Mouse (Mus musculus): ENCODE data around the gene Nup93. TPM values are rescaled to one million over a fixed set of nuclear protein-coding genes. Genes with fewer than 3 reads are reported as not detected.

The Nup93 gene
- polyA plus RNA-seq, 1 experiment from 2014 or later, result 74.9 TPM

GRCm38 (mm10) chr8:94333345-94333744 lies 119.0 kb downstream of the Nup93 start:
- H3K4me1 ChIP-seq (replicated peaks), result no peaks in the 10 kb centered on the region
- WGBS, result 48% methylated on average over 5 of the region's 5 CpGs
- H3K9me3 ChIP-seq, result no peaks in the 10 kb centered on the region
- H3K27ac ChIP-seq, result no peak overlapping the region
- no peaks in the 10 kb centered on the region for H3K36me3 ChIP-seq
- no peaks in the 10 kb centered on the region for H3K27me3 ChIP-seq (replicated peaks)
- H3K4me2 ChIP-seq (replicated peaks), result no peak overlapping the region
- ATAC-seq, result no peak
- no peak overlapping the region for H3K4me3 ChIP-seq (replicated peaks)
- H3K9ac ChIP-seq, result no peak overlapping the region

DNA sequence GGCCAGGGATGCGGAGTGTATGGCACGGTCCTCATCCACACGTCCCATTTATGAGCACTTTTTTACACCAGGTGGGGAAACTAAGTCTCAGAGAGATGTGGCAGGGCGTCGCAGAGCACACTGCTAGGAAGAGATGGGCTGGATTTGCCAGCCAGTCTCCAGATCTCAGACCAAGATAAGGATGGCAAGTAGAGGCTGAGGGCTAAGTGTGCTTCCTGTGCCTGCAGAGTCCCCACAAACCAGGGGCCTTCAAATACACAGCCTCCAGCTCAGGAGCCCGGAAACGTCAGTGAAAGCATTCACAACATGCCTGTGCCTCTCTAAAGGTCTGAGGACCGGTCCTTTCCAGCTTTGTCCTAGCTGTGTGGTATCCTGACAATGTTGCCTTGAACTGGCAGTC lies 123.2 kb downstream of the Nup93 start:
- Histone ChIP-seq H3K36me3 (no peaks in the 10 kb centered on the region), H3K9me3 (no peaks in the 10 kb centered on the region), H3K27me3 (replicated peaks) (no peaks in the 10 kb centered on the region), H3K4me2 (replicated peaks) (no peak overlapping the region), H3K9ac (no peak overlapping the region), H3K4me1 (replicated peaks) (no peaks in the 10 kb centered on the region), H3K27ac (no peak overlapping the region), H3K4me3 (replicated peaks) (no peak overlapping the region)
- no peak for ATAC-seq
- WGBS, result 84% methylated on average over 8 of the region's 8 CpGs

- Histone ChIP-seq H3K9me3 (no peaks in the 10 kb centered on the region), H3K4me3 (replicated peaks) (no peak overlapping the region), H3K27ac (no peak overlapping the region), H3K36me3 (no peaks in the 10 kb centered on the region), H3K4me1 (replicated peaks) (no peaks in the 10 kb centered on the region), H3K9ac (no peak overlapping the region), H3K27me3 (replicated peaks) (no peaks in the 10 kb centered on the region), H3K4me2 (replicated peaks) (no peak overlapping the region)
- 75% methylated on average over 7 of the region's 7 CpGs for WGBS
- no peak for ATAC-seq
Observed at GRCm38 (mm10) chr8:94340796-94341195, 126.4 kb downstream of the Nup93 start.

DNA sequence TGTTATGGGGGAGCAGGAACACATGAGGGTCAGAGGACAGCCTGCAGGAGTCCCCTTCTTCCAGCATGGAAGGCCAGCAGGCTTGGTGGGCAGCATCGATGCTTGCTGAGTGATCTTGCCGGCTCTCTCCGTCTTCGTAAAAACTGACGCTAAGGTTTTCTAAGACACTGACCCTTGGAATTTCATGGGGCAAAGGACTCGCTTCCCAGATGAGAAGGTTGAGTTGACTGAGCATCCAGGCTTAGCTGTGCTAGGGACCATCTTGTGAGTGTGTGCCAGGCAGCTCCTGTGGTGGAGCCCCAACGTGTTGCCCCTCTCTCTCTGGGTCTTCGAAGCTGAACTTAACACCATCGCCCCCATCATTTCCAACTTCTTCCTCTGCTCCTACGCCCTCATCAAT lies 128.3 kb downstream of the Nup93 start:
- ATAC-seq, result no peak
- WGBS, result 87% methylated on average over 10 of the region's 10 CpGs

DNA sequence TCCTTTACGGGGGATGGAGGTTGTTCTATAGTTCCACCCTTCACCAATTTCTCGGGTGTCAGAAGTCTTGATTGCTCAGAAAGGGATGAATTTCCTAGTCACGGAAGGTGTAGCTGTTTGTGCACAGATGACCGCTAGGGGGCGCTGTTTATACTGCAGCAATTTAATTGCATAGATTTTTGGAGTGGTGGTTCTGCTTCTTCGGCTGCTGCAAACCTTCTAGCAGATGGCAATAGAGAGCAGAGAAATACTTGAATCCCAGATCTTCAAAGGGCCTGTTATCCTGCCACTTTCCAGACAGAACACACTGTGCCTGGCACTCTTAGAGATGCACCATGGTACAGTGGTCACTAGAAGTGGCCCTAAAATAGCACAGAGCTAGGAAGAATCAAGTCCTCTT lies 128.9 kb downstream of the Nup93 start:
- Histone ChIP-seq H3K27ac (no peak overlapping the region), H3K4me2 (replicated peaks) (no peak overlapping the region), H3K9me3 (no peaks in the 10 kb centered on the region), H3K4me1 (replicated peaks) (no peaks in the 10 kb centered on the region), H3K36me3 (no peaks in the 10 kb centered on the region), H3K27me3 (replicated peaks) (no peaks in the 10 kb centered on the region), H3K4me3 (replicated peaks) (no peak overlapping the region), H3K9ac (no peak overlapping the region)
- ATAC-seq, result 0 out of 2 replicates have a peak, but pooled peaks have one; percentile 5
- WGBS, result 12% methylated on average over 6 of the region's 6 CpGs

More for the DNA sequence above, 128.3 kb downstream of the Nup93 start:
- Histone ChIP-seq H3K9ac (no peak overlapping the region), H3K27ac (no peak overlapping the region), H3K27me3 (replicated peaks) (no peaks in the 10 kb centered on the region), H3K36me3 (no peaks in the 10 kb centered on the region), H3K4me1 (replicated peaks) (no peaks in the 10 kb centered on the region), H3K9me3 (no peaks in the 10 kb centered on the region), H3K4me2 (replicated peaks) (no peak overlapping the region), H3K4me3 (replicated peaks) (no peak overlapping the region)

- 85% methylated on average over 11 of the region's 11 CpGs for WGBS
- no peak overlapping the region for H3K4me2 ChIP-seq (replicated peaks)
- H3K4me1 ChIP-seq (replicated peaks), result no peaks in the 10 kb centered on the region
- no peak overlapping the region for H3K4me3 ChIP-seq (replicated peaks)
- no peak overlapping the region for H3K27ac ChIP-seq
- no peak overlapping the region for H3K9ac ChIP-seq
- no peaks in the 10 kb centered on the region for H3K36me3 ChIP-seq
- no peak for ATAC-seq
- H3K27me3 ChIP-seq (replicated peaks), result no peaks in the 10 kb centered on the region
- no peaks in the 10 kb centered on the region for H3K9me3 ChIP-seq
Observed at GRCm38 (mm10) chr8:94343778-94344320, 129.5 kb downstream of the Nup93 start.

DNA sequence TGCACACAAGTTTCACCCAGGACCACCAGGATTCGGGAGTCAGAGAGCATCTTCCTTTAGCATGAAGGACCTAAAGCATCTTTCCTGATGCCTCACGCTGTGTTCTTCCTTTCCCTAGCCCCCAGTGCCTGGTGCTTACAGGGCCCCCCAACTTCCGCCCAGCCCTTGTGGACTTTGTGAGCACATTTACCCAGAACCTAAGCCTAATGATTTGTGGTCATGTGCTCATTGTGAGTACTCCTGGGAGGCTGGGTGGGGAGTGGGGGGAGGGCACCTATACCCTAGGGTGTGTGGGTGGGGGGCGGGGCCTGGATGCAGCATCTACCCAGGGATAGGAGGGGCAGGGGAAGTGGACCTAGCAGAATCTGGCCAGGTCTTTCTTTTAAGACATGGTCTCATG lies 131.3 kb downstream of the Nup93 start:
- Histone ChIP-seq H3K4me2 (replicated peaks) (no peak overlapping the region), H3K36me3 (no peaks in the 10 kb centered on the region), H3K27me3 (replicated peaks) (no peaks in the 10 kb centered on the region), H3K9ac (no peak overlapping the region), H3K27ac (no peak overlapping the region), H3K9me3 (no peaks in the 10 kb centered on the region), H3K4me1 (replicated peaks) (no peaks in the 10 kb centered on the region), H3K4me3 (replicated peaks) (no peak overlapping the region)
- WGBS, result 84% methylated on average over 4 of the region's 4 CpGs
- ATAC-seq, result peak; percentile 46; the same call in 1 of the 2 replicates

DNA sequence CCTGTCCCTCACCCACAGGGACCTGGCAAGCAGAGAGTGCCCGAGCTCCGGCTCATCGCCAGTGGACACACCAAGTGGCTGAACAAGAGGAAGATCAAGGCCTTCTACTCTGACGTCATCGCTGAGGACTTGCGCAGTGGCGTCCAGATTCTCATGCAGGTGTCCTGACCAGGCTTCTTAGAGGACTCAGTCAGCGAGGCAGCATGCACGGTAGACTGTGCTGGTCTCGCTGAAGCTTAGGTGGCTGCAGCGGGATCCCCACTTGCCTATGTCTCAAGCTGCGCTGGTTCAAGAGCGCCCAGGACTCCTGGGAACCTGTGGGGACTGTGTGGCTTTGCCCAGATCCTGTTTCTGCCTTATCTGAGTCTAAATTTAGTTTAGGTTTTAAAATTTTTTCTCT lies 131.9 kb downstream of the Nup93 start:
- Histone ChIP-seq H3K9ac (no peak overlapping the region), H3K4me1 (replicated peaks) (no peaks in the 10 kb centered on the region), H3K27me3 (replicated peaks) (no peaks in the 10 kb centered on the region), H3K9me3 (no peaks in the 10 kb centered on the region), H3K4me2 (replicated peaks) (no peak overlapping the region), H3K27ac (no peak overlapping the region), H3K36me3 (no peaks in the 10 kb centered on the region), H3K4me3 (replicated peaks) (no peak overlapping the region)
- ATAC-seq, result no peak
- WGBS, result 84% methylated on average over 13 of the region's 13 CpGs

- Histone ChIP-seq H3K9me3 (no peaks in the 10 kb centered on the region), H3K36me3 (no peaks in the 10 kb centered on the region), H3K9ac (no peak overlapping the region), H3K27me3 (replicated peaks) (no peaks in the 10 kb centered on the region), H3K4me2 (replicated peaks) (no peak overlapping the region), H3K4me3 (replicated peaks) (no peak overlapping the region), H3K4me1 (replicated peaks) (no peaks in the 10 kb centered on the region), H3K27ac (no peak overlapping the region)
- 61% methylated on average over 9 of the region's 9 CpGs for WGBS
- no peak for ATAC-seq
Observed at GRCm38 (mm10) chr8:94348425-94348824, 134.1 kb downstream of the Nup93 start.

GRCm38 (mm10) chr8:94354069-94354531 lies 139.7 kb downstream of the Nup93 start:
- H3K27ac ChIP-seq, result peak overlapping the region; percentile 61
- ATAC-seq, result peak; percentile 90
- H3K4me2 ChIP-seq (replicated peaks), result no peak overlapping the region

DNA sequence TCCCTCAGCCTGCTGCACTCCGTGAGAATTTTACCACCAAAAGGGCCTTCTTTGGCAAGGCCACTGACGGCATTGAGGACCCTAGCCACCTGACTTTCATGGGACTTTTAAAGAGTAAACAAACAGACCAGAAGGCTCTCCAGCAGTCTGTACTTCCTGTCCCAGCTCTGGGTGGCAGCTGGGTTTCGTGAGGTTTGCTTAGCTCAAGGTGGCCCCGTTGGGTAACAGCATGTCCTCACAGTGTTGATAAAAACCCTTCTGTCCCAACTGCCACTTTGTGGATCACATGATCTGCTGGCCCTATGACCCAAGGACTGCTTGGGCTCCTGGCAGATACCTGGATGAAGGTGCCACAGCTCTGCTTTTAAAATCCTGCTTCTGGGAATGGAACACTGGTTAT lies 140.2 kb downstream of the Nup93 start:
- Histone ChIP-seq H3K4me3 (replicated peaks) (no peak overlapping the region), H3K9ac (no peak overlapping the region), H3K36me3 (no peaks in the 10 kb centered on the region), H3K4me1 (replicated peaks) (0 out of 2 replicates have a peak, but pooled peaks cover 3% of the 10 kb centered on the region), H3K27ac (peak overlapping the region; percentile 61), H3K9me3 (no peaks in the 10 kb centered on the region), H3K4me2 (replicated peaks) (no peak overlapping the region), H3K27me3 (replicated peaks) (no peaks in the 10 kb centered on the region)
- peak; percentile 88 for ATAC-seq
- WGBS, result 45% methylated on average over 4 of the region's 4 CpGs

More at GRCm38 (mm10) chr8:94354069-94354531, 139.7 kb downstream of the Nup93 start:
- Histone ChIP-seq H3K27me3 (replicated peaks) (no peaks in the 10 kb centered on the region), H3K4me1 (replicated peaks) (0 out of 2 replicates have a peak, but pooled peaks cover 3% of the 10 kb centered on the region), H3K9me3 (no peaks in the 10 kb centered on the region), H3K4me3 (replicated peaks) (no peak overlapping the region), H3K36me3 (no peaks in the 10 kb centered on the region), H3K9ac (no peak overlapping the region)
- 53% methylated on average over 7 of the region's 7 CpGs for WGBS

DNA sequence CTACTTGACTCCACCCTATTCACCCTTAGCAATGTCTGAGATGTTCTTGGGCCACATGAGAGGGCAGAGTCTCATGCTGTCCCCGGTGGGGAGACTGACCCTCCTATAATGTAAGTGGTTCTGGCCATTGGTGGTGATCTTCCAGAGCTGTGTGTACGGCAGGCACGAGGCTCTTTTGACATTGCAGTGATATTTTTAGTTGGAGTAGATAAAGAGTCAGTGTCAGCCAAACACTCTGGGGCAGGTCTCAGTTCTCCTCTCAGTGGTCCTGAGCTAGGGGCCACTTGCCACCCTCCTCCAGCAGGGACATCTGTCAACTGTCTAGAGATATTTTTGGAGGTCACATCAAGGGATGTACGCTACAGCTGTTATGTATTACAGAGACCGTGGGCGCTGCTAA lies 142.9 kb downstream of the Nup93 start:
- Histone ChIP-seq H3K4me2 (replicated peaks) (no peak overlapping the region), H3K36me3 (no peaks in the 10 kb centered on the region), H3K4me1 (replicated peaks) (0 out of 2 replicates have a peak, but pooled peaks cover 3% of the 10 kb centered on the region), H3K27me3 (replicated peaks) (no peaks in the 10 kb centered on the region), H3K4me3 (replicated peaks) (no peak overlapping the region), H3K27ac (no peak overlapping the region), H3K9me3 (no peaks in the 10 kb centered on the region), H3K9ac (no peak overlapping the region)
- no peak for ATAC-seq
- WGBS, result 78% methylated on average over 6 of the region's 6 CpGs

DNA sequence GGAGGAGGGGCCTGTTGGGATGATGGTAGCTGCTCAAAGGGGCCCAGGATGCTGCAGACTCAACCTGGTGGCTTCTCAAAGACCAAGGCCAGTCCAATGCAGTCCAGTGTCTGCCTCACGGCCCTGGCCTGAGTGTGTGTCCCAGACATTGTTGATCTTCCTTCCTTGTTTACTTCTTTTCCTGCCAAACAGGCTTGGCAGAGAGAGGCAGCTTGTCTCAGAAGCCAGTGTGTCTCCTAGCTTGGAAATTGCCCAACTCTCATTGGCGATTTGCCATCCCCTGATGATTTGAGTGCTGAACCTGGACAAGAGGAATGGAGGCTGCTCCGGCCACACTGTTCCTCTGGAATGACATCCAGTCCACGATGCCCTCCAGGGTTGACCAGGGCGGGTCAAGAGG lies 144.2 kb downstream of the Nup93 start:
- WGBS, result 54% methylated on average over 5 of the region's 5 CpGs
- Histone ChIP-seq H3K27ac (no peak overlapping the region), H3K4me3 (replicated peaks) (no peak overlapping the region), H3K36me3 (no peaks in the 10 kb centered on the region), H3K4me2 (replicated peaks) (no peak overlapping the region), H3K9me3 (no peaks in the 10 kb centered on the region), H3K4me1 (replicated peaks) (0 out of 2 replicates have a peak, but pooled peaks cover 7% of the 10 kb centered on the region), H3K9ac (no peak overlapping the region), H3K27me3 (replicated peaks) (no peaks in the 10 kb centered on the region)
- ATAC-seq, result no peak

Measured in intestine, embryonic 15.5 days (tissue).